Mouse (Mus musculus) layer of hippocampus, postnatal 36 days (tissue): ENCODE results near the gene Gm30083. TPM values are rescaled to one million over a fixed set of nuclear protein-coding genes. Genes with fewer than 3 reads are reported as not detected.

Source experiments
- DNase-seq, 2 experiments: peaks; one replicate each; pipeline ENCODE4 v3.0.0; 2022
- total RNA-seq, 2 experiments: library from RNA; stranded (reverse); gene quantifications; 2 replicates each; pipeline ENCODE4 v1.2.3; 2021

The Gm30083 gene
- total RNA-seq, 2 experiments from 2014 or later: not detected

- DNase-seq: no peak
Measured at GRCm38 (mm10) chr14:33958841-33959240, 56.1 kb downstream of the Gm30083 start.

- DNase-seq: no peak
Measured at GRCm38 (mm10) chr14:33958186-33958585, 56.8 kb downstream of the Gm30083 start.

- no peak for DNase-seq
Measured at GRCm38 (mm10) chr14:33956055-33956454, 58.9 kb downstream of the Gm30083 start.

GRCm38 (mm10) chr14:33953761-33954160 is 61.2 kb downstream of the Gm30083 start, which contains the start of gene Rbp3:
Rbp3 (plus strand) TSS chr14:33954003.
- DNase-seq: no peak

- no peak for DNase-seq
Measured at GRCm38 (mm10) chr14:33952233-33952981, 62.6 kb downstream of the Gm30083 start.

- DNase-seq: no peak
Measured at GRCm38 (mm10) chr14:33946125-33946524, 68.9 kb downstream of the Gm30083 start.

GRCm38 (mm10) chr14:33942222-33942621 is 72.8 kb downstream of the Gm30083 start:
- DNase-seq: no peak

- DNase-seq: no peak
Measured at GRCm38 (mm10) chr14:33940739-33941138, 74.2 kb downstream of the Gm30083 start, which contains the start of gene Gdf2. Gdf2 (plus strand) TSS chr14:33941039.

- peak; percentile 63 to 79 for DNase-seq
Measured at GRCm38 (mm10) chr14:33939117-33939516, 75.9 kb downstream of the Gm30083 start.

Other genes with a start within 250 kb of the Gm30083 start
- 1 to 10 TPM; 5.4 to 5.7 TPM for gene Gdf10, start 91.6 kb downstream of the Gm30083 start, total RNA-seq
- not detected for gene Gdf2, start 74.1 kb downstream of the Gm30083 start, total RNA-seq
- gene Rbp3, start 61.2 kb downstream of the Gm30083 start, total RNA-seq: under 1 TPM in 1 of 2 experiments, not detected in 1; 0.08 TPM
- 1 to 10 TPM; 5.4 to 5.7 TPM for gene Zfp488, start 36.4 kb downstream of the Gm30083 start, total RNA-seq
- gene Gm5460, start 1.6 kb upstream of the Gm30083 start, total RNA-seq: not detected
- not detected for gene Antxrl, start 37.5 kb upstream of the Gm30083 start, total RNA-seq
- under 1 TPM in 1 of 2 experiments, not detected in 1; 0.20 TPM for gene Anxa8, start 70.8 kb upstream of the Gm30083 start, total RNA-seq
- not detected for gene A630023A22Rik, start 87.6 kb upstream of the Gm30083 start, total RNA-seq
- gene Npy4r, start 137.3 kb upstream of the Gm30083 start, total RNA-seq: not detected
- gene Gprin2, start 186.5 kb upstream of the Gm30083 start, total RNA-seq: 1 to 10 TPM; 1.4 to 2.9 TPM
- gene Syt15, start 204.4 kb upstream of the Gm30083 start, total RNA-seq: under 1 TPM; 0.40 to 0.45 TPM